Mouse (Mus musculus) left cerebral cortex, postnatal 36 days (tissue): ENCODE measurements around the gene Ptafr. TPM values are rescaled to one million over a fixed set of nuclear protein-coding genes. Genes with fewer than 3 reads are reported as not detected.
"Not testable (repeated sequence)": the region's sequence is repeated elsewhere in the genome, so short reads cannot be mapped to it uniquely, and the experiment has no call there.

ENCODE experiments used
- DNase-seq, 2 experiments: peaks; one replicate each; pipeline ENCODE4 v3.0.0; 2021 to 2022; ENCODE audit warnings: low spot score in 2 of 2, mixed read lengths in 1 of 2
- intact Hi-C: fragments of 180-260 bp; cut with DNase I; formaldehyde crosslinking; loops from one replicate; pipeline ENCODE4 v1.15.1; 2025
- total RNA-seq, 2 experiments: library from RNA; stranded (reverse); gene quantifications; 2 replicates each; pipeline ENCODE4 v1.2.3; 2021

Ptafr gene
- total RNA-seq, 2 experiments from 2014 or later = 1.1 to 1.8 TPM

- intact Hi-C loops = no loop called here
- DNase-seq = no peak
These were observed 9.6 kb upstream of the Ptafr start for GRCm38 (mm10) chr4:132554221-132554620.

DNA sequence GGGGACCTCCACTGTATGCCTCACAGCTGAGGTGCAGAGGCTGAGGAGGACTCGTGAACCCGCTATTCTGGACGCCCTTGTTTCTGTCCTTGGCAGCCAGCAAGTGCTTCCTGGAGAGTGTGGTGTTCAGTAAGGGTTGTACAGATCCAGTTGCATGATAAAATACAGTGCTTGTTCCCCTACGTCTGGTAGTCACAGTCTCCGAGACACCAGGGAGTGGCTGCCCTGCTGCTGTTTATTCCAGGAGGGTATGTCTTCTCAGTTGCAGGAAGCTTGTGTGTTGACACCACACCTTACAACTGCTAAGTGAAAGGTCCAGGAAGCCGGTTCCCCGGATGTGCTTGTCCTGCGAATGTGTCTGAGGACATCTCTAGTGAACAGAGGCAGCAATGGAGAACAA lies 9.2 kb upstream of the Ptafr start:
- intact Hi-C loops = no loop called here
- DNase-seq = no peak

- intact Hi-C loops = not testable (repeated sequence)
These were observed 8.3 kb upstream of the Ptafr start for GRCm38 (mm10) chr4:132555550-132555949.

GRCm38 (mm10) chr4:132563261-132563660 lies 606 bp upstream of the Ptafr start:
- intact Hi-C loops = no loop called here
- DNase-seq = no peak

More at GRCm38 (mm10) chr4:132555550-132555949, 8.3 kb upstream of the Ptafr start:
- not testable (repeated sequence) for DNase-seq

GRCm38 (mm10) chr4:132565089-132565747 lies 1.4 kb downstream of the Ptafr start:
- intact Hi-C loops = loop anchor here (5.0 kb wide), 1 partner anchor 52 kb away; no protein-coding TSS in a partner anchor
- no peak for DNase-seq

- intact Hi-C loops = loop anchor here (5.0 kb wide), 1 partner anchor 50 kb away; no protein-coding TSS in a partner anchor
- no peak for DNase-seq
These were observed 3.5 kb downstream of the Ptafr start for GRCm38 (mm10) chr4:132567361-132567779.

DNA sequence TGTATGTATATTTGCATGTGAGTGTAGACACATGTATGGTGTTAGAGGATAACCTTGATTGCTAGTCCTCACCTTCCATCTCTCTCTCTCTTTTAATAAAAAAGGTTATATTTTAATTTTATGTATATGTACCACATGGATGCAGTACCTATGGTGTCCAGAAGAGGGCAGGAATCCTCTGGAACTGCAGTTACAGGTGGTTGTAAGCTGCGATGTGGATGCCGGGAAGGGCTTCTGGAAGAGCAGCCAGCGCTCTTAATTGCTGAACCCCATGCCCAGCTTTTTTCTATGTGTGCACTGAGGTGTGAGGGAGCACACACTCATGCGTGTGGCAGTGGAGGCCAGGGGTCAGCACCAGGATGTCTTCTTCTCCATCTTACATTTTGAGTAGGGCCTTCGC lies 5.2 kb downstream of the Ptafr start:
- intact Hi-C loops = loop anchor here (5.0 kb wide), 1 partner anchor 48 kb away; no protein-coding TSS in a partner anchor
- no peak for DNase-seq

GRCm38 (mm10) chr4:132571190-132571589 lies 7.3 kb downstream of the Ptafr start:
- intact Hi-C loops = no loop called here
- DNase-seq = no peak

DNA sequence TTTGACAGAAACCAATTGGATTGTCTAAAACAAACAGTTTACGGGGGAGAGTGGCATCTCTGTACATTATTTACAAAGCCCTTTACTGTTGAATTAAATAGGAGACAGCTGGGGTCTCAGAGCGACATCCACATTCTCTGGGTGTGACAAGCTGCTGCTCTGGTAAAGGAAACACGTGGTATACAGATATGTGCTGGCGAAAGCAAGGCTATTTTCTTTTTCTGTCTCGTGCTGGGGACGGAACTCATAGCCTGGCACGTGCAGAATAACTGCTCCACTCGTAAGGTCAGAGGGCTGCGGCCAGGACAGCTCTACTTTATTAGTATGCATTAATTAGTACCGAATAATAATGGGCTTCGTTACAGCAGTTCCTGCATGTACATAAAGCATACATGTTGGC lies 9.5 kb downstream of the Ptafr start:
- no peak for DNase-seq

DNA sequence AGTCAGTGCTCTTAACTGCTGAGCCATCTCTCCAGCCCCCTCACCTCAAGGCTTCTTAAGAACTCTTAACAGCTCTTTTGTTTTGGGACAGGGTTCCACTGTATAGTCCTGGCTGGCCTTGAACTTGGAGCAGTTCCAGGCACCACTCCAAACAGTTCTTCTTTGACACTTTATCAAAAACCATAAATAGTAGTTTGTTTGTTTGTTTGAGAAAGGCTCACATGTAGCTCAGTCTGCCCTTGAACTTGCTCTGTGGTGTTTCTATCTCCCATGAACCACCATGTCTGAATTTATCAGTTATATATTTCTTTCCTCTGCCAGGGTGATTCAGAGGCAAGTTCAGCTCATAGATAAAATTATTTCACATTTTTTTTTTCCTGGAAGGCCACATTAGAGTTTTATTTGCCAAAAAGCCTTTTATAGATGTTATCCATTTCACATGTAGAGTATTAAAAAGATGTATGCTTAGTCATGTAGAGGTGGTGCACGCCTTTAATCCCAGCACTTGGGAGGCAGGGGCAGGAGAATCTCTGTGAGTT lies 11.0 kb downstream of the Ptafr start:
- intact Hi-C loops = no loop called here
- DNase-seq = no peak

More for the DNA sequence above, 9.5 kb downstream of the Ptafr start:
- intact Hi-C loops = no loop called here

DNA sequence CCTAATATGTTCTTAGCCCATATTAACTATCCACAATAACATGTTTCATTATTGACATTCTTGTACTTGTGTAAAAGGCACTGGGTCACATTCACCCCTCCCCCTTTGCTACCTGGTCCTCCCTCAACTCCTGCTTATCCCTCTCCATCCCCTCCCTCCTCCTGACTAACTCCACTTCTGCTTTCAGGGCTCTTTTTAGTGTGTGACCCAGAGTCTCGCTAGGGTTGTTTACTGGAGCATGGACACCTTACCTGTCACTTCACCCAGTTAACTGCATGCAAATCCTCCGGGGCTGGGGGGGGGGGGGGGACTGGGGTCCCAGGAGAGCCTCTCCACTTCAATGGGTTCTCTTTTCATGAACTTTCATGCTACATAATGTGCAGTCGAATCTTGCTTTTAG lies 19.9 kb downstream of the Ptafr start:
- no peak for DNase-seq
- intact Hi-C loops = no loop called here

GRCm38 (mm10) chr4:132584975-132585374 lies 21.1 kb downstream of the Ptafr start:
- intact Hi-C loops = no loop called here
- no peak for DNase-seq

GRCm38 (mm10) chr4:132586282-132586681 lies 22.4 kb downstream of the Ptafr start:
- intact Hi-C loops = no loop called here
- DNase-seq = no peak

- DNase-seq = no peak
- intact Hi-C loops = no loop called here
These were observed 24.6 kb downstream of the Ptafr start for GRCm38 (mm10) chr4:132588512-132588911.

DNA sequence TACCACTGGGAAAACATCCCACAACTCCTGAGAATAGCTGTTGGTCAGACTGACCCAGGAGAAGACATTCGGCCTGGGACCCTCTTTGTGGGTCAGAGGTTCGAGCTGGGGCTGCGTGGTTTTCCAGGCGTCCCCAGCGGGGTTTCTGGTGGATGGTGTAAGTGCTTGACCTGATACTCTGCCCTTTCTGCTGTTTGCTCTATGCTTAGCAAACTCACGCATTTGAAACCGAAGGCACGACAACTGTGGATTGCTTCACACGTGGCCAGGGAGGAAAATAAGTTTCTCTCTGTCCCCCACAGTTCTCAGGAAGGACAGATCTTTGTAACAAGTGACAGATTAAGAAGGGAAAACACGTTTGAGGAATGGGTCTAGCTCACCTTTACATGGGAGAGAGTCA lies 26.8 kb downstream of the Ptafr start:
- intact Hi-C loops = no loop called here
- no peak for DNase-seq

- intact Hi-C loops = no loop called here
- DNase-seq = no peak
These were observed 29.1 kb downstream of the Ptafr start for GRCm38 (mm10) chr4:132592958-132593357.

DNA sequence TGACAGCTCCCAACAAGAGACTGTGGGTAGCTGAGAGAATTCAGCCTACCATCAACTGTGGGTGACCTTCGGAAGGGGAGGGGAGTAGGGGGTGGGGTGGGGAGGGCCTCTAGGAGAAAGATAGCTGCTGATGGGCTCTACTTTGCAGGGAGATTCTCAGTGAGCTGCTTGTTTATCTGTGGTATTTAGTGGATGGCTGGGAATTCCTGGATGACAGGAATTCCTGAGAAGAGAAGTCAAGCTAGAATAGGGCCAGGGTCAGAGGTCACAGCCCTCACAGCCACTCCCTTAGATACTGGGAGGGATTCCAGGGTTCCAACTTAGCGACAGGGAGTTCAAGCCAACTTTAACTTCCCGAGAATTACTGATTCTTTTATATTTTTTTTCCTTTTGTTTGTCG lies 30.3 kb downstream of the Ptafr start:
- DNase-seq = no peak
- intact Hi-C loops = no loop called here

- intact Hi-C loops = no loop called here
- DNase-seq = no peak
These were observed 35.0 kb downstream of the Ptafr start for GRCm38 (mm10) chr4:132598861-132599260.

DNA sequence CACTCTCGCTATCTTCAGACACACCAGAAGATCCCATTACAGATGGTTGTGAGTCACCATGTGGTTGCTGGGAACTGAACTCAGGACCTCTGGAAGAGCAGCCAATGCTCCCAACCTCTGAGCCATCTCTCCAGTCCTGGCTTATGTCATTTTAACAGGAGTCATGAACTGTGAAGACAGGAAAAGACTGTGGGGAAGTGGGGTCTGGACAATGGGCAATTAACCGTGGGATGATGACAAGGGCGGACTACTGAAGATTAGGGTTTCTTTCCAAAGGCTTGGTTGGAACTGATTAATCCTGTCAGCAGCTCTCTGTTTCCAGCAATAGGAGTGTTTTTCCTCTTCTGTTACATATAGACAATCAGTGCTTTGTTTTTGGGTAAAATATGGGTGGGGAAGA lies 35.9 kb downstream of the Ptafr start:
- intact Hi-C loops = no loop called here
- no peak for DNase-seq

- intact Hi-C loops = no loop called here
- DNase-seq = no peak
These were observed 36.6 kb downstream of the Ptafr start for GRCm38 (mm10) chr4:132600465-132600864.

DNA sequence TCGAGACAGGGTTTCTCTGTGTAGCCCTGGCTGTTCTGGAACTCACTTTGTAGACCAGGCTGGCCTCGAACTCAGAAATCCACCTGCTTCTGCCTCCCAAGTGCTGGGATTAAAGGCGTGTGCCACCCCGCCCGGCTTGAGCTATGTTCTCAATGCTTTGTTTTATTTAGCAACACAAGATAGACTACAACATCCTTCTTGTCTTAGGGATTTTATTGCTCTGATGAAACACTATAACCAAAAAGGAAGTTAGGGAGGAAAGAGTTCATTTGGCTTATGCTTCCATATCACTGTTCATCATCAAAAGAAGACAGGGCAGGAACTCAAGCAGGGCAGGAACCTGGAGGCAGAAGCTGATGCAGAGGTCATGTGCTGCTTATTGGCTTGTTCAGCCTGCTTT lies 37.4 kb downstream of the Ptafr start:
- DNase-seq, intact Hi-C loops: not testable (repeated sequence)
